Mouse (Mus musculus) stomach, postnatal 0 days (tissue): ENCODE data around the gene Rtkn2. TPM values are rescaled to one million over a fixed set of nuclear protein-coding genes. Genes with fewer than 3 reads are reported as not detected.

Source experiments
- ATAC-seq: fragments of 200-750 bp; cut with Nextera tagmentation; 2 replicates; pipeline ENCODE4 v1.8.0; 2017; ENCODE audit not compliant: low FRiP score, low TSS enrichment
- DNase-seq: peaks from one replicate; pipeline ENCODE4 v3.0.0-alpha.2; 2016; ENCODE audit warnings: low spot score
- H3K27ac ChIP-seq: fragments of 300-500 bp; sonication (generic); replicated peaks from 2 replicates; pipeline ENCODE4 v1.5.1; 2014; ENCODE audit warnings: mild to moderate bottlenecking, control low read depth
- H3K27me3 ChIP-seq: fragments of 300-500 bp; sonication (generic); 2 replicates; pipeline ENCODE4 v1.6.1; 2014; ENCODE audit warnings: low read length; ENCODE audit not compliant: control insufficient read depth, insufficient read depth
- H3K36me3 ChIP-seq: fragments of 300-500 bp; sonication (generic); 2 replicates; pipeline ENCODE4 v1.6.1; 2014; ENCODE audit warnings: low read length, mixed read lengths; ENCODE audit not compliant: control insufficient read depth, insufficient read depth
- H3K4me1 ChIP-seq: fragments of 300-500 bp; sonication (generic); replicated peaks from 2 replicates; pipeline ENCODE4 v1.6.1; 2014; ENCODE audit warnings: antibody characterized with exemption; ENCODE audit not compliant: control insufficient read depth, insufficient read depth
- H3K4me2 ChIP-seq: fragments of 300-500 bp; sonication (generic); replicated peaks from 2 replicates; pipeline ENCODE4 v1.6.1; 2014; ENCODE audit warnings: low read depth, mild to moderate bottlenecking, control low read depth, moderate library complexity
- H3K4me3 ChIP-seq: fragments of 300-500 bp; sonication (generic); 2 replicates; pipeline ENCODE4 v1.5.1; 2014; ENCODE audit warnings: low read depth, low read length, control low read depth
- H3K9ac ChIP-seq: fragments of 300-500 bp; sonication (generic); 2 replicates; pipeline ENCODE4 v1.6.1; 2014; ENCODE audit warnings: mild to moderate bottlenecking, low read length, control low read depth, mixed read lengths
- H3K9me3 ChIP-seq: fragments of 300-500 bp; sonication (generic); 2 replicates; pipeline ENCODE4 v1.6.1; 2016; ENCODE audit warnings: low read length; ENCODE audit not compliant: control insufficient read depth
- CTCF ChIP-seq: IDR thresholded peaks from 2 replicates; pipeline ENCODE4 v1.5.1; 2016; ENCODE audit warnings: antibody characterized with exemption, low read depth, mild to moderate bottlenecking, moderate library complexity
- EP300 ChIP-seq: optimal IDR thresholded peaks from 2 replicates; pipeline ENCODE3; 2016; ENCODE audit warnings: antibody characterized with exemption
- WGBS: fragments of 180-500 bp; shearing (Covaris S2); extraction: QIAGEN DNeasy Blood & Tissue Kit; methylation state at CpG from one replicate; pipeline ENCODE4 v1.1.7; 2014; 5-methylcytosine and 5-hydroxymethylcytosine counted together
- polyA plus RNA-seq: library from polyadenylated mRNA; unstranded; fragments of >200 nt; fragmentation: Nextera tagmentation; extraction: Ambion mirVana; gene quantifications from 2 replicates; pipeline ENCODE4 v1.2.1, GENCODE M21; 2015

Gene Rtkn2
- polyA plus RNA-seq, 1 experiment from 2014 or later: 1.8 TPM

DNA sequence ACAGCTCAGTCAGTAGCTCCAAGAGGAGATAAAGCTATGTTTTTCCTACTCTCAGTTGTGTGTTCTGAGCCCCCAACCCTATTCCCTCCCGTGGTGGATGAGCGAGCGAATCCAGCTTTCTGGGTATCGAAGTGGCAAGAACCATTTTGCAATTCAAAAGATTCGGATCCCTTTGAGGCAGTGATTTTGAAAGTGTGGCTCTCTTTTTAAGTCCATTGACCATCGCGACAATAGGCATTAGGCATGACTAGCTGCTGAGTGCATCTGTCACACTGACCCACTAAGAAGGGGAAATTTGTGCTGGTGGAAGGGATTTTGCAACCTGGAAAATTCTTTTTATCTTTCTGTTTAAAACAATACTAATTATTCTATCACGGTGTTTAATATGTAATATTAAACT is 15.3 kb upstream of the Rtkn2 start:
- no peak for TF ChIP-seq EP300
- WGBS: 77% methylated on average over 8 of the region's 8 CpGs
- H3K4me3 ChIP-seq: no peak overlapping the region
- no peak overlapping the region for H3K27ac ChIP-seq
- ATAC-seq (no peak), DNase-seq (no peak)
- H3K27me3 ChIP-seq: no peaks in the 10 kb centered on the region
- no peaks in the 10 kb centered on the region for H3K4me1 ChIP-seq
- H3K4me2 ChIP-seq: no peak overlapping the region
- no peak overlapping the region for H3K9ac ChIP-seq
- no peaks in the 10 kb centered on the region for H3K36me3 ChIP-seq
- no peaks in the 10 kb centered on the region for H3K9me3 ChIP-seq

DNA sequence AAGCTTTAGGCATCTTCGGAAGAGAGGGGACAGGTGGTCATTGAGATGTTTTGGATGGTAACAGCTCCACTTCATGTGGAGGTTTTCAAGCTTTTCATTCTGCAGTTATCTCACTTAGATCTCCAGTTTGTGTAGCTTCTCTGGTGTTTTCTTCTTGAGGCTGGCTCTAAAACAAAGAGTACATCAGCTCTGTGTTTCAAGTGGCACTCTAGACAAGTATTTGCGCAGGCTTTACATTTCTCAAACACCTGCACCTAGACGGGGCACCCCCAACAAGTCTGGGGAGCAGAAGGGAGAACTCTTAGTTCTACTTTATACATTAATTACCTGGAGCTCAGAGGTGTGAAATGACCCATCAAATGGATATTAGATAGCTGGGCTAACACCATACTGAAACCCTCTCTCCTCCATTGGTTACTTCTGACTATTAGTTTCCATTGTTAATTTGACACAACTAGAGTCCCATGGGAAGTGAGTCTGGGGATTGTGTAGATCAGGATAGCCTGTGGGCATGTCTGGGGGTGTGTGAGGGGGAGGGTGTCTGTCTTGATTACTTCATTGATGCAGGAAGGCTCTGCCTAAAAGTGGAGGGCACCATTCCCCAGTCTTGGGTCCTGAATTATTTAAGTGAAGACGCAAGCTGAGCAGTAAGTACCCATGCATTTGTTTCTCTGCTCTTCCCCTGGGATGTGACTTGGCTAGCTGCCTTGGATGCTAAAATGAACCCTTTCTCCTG is 14.0 kb upstream of the Rtkn2 start:
- no peaks in the 10 kb centered on the region for H3K4me1 ChIP-seq
- H3K27ac ChIP-seq: no peak overlapping the region
- no peak for DNase-seq
- 79% methylated on average over 4 of the region's 4 CpGs for WGBS
- no peaks in the 10 kb centered on the region for H3K27me3 ChIP-seq
- H3K36me3 ChIP-seq: no peaks in the 10 kb centered on the region
- no peak overlapping the region for H3K4me2 ChIP-seq
- H3K9ac ChIP-seq: no peak overlapping the region
- TF ChIP-seq EP300: no peak
- TF ChIP-seq CTCF: no peak
- ATAC-seq: no peak
- no peak overlapping the region for H3K4me3 ChIP-seq
- H3K9me3 ChIP-seq: no peaks in the 10 kb centered on the region

DNA sequence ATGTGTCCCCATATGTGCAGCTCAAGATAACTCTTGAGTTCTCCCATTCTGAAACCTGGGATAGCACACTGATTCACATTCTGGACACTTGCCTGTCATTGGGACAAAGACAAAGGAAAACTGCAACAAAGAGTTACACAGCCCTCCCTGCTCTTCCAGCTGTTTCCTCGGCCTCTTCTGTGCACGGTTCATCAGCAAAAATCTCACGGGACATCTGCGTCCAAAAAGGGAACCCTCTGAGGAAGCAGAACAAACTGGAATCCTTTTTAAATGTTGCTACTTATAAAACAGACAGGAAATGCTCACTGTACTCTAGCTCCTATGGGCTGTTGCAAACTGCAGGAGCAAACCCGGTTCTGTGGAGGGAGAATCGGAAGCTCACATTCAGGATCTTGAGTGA is 13.3 kb upstream of the Rtkn2 start:
- DNase-seq (no peak), ATAC-seq (no peak)
- Histone ChIP-seq H3K9me3 (no peaks in the 10 kb centered on the region), H3K4me2 (no peak overlapping the region), H3K4me3 (no peak overlapping the region), H3K27me3 (no peaks in the 10 kb centered on the region), H3K4me1 (no peaks in the 10 kb centered on the region), H3K27ac (no peak overlapping the region), H3K36me3 (no peaks in the 10 kb centered on the region), H3K9ac (no peak overlapping the region)
- TF ChIP-seq EP300 (no peak), CTCF (no peak)
- 59% methylated on average over 6 of the region's 6 CpGs for WGBS

DNA sequence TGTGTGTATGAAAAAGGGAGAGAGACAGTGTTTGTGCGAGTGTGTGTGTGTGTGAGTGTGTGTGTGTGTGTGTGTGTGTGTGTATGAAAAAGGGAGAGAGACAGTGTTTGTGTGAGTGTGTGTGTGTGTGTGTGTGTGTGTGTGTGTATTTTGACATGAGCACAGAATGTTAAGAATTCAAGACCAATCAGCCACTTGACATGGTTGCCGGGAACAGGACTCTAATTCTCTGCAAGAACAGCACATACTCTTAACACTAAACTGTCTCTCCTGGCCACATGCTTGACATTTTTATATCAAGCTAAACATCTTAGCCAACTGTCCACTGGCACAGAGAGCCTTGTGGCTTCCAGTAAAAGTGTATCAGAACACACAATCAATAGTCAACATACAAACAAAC is 12.4 kb upstream of the Rtkn2 start:
- WGBS: 91% methylated on average over 2 of the region's 2 CpGs
- Histone ChIP-seq H3K9ac (no peak overlapping the region), H3K27ac (no peak overlapping the region), H3K4me2 (no peak overlapping the region), H3K36me3 (no peaks in the 10 kb centered on the region), H3K4me1 (no peaks in the 10 kb centered on the region), H3K9me3 (no peaks in the 10 kb centered on the region), H3K27me3 (no peaks in the 10 kb centered on the region), H3K4me3 (no peak overlapping the region)
- TF ChIP-seq CTCF (no peak), EP300 (no peak)
- DNase-seq: no peak
- ATAC-seq: no peak

DNA sequence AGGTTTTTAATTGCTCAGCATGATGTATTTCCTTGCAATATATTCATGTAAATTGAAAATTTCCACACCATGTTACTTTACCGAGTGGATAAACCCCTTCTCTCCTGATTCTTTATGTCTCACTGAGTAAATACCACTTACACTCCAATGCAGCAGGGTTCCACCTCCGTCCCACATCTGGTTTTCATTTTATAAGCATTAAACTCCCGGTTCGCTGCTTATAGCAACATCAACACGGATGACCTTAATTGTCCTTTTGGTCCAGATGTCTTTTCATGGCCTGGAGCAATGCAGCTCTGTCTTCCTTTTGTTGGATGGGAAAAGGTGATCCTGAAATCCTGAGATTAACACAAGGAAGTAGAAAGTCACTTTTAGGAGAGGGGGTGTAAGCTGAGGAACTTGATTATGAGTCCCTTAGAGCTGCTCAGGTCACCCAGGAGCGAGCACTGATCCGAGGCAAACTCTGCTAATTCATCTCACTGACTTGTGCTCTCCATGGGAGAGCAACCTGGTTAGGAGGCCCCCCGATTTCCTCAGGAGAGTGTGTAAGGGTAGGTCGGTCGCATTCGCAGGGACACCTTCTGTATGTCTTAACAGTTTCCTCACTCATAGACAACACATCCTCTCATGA is 8.1 kb upstream of the Rtkn2 start:
- no peaks in the 10 kb centered on the region for H3K4me1 ChIP-seq
- ATAC-seq (no peak), DNase-seq (no peak)
- no peaks in the 10 kb centered on the region for H3K9me3 ChIP-seq
- TF ChIP-seq CTCF (no peak), EP300 (no peak)
- no peak overlapping the region for H3K27ac ChIP-seq
- H3K4me3 ChIP-seq: no peak overlapping the region
- no peaks in the 10 kb centered on the region for H3K36me3 ChIP-seq
- H3K27me3 ChIP-seq: no peaks in the 10 kb centered on the region
- WGBS: 68% methylated on average over 11 of the region's 11 CpGs
- no peak overlapping the region for H3K4me2 ChIP-seq
- no peak overlapping the region for H3K9ac ChIP-seq

DNA sequence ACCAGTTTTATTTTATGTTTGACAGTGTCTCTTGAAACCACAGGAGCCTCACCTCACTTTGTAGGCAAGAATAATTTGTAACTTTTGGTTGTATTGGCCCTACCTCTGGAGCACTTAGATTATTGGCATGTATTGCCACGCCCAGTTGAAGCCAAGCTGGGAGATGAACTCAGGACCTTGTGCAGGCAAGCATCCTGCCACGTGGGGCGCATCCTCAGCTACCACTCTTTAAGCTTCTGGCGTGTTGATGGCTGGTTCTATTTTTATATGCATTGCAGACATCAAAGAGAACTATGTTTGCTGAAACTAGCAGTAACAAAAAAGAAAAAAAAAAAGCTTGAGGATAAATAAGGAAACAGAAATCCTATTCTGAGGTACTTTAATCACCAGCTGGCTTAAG is 2.1 kb upstream of the Rtkn2 start:
- Histone ChIP-seq H3K4me2 (no peak overlapping the region), H3K36me3 (no peaks in the 10 kb centered on the region), H3K9ac (no peak overlapping the region), H3K27me3 (no peaks in the 10 kb centered on the region), H3K4me1 (no peaks in the 10 kb centered on the region), H3K4me3 (no peak overlapping the region), H3K9me3 (no peaks in the 10 kb centered on the region), H3K27ac (no peak overlapping the region)
- TF ChIP-seq CTCF (no peak), EP300 (no peak)
- DNase-seq (no peak), ATAC-seq (no peak)
- 57% methylated on average over 4 of the region's 4 CpGs for WGBS
